Mouse (Mus musculus): Measurements from ENCODE around the gene Rai14.
A peak's percentile ranks its signal among the peaks of the same experiment; 100 is the strongest.

The Rai14 gene

GRCm38 (mm10) chr15:10714409-10715138, at the start of gene Rai14:
TSS of gene Rai14 (minus strand) at chr15:10714624.
- peak; percentile 93 to 95 for DNase-seq

- DNase-seq: peak in 1 of 2 experiments; percentile 21
These were observed 47.0 kb upstream of the Rai14 start for GRCm38 (mm10) chr15:10761441-10761840.

- peak; percentile 17 to 68 for DNase-seq
These were observed 45.6 kb upstream of the Rai14 start for GRCm38 (mm10) chr15:10760006-10760405.

- no peak for DNase-seq
These were observed 45.0 kb upstream of the Rai14 start for GRCm38 (mm10) chr15:10759440-10759839.

- DNase-seq: no peak
These were observed 44.4 kb upstream of the Rai14 start for GRCm38 (mm10) chr15:10758808-10759207.

- no peak for DNase-seq
These were observed 36.7 kb upstream of the Rai14 start for GRCm38 (mm10) chr15:10751141-10751540.

- DNase-seq: no peak
These were observed 35.9 kb upstream of the Rai14 start for GRCm38 (mm10) chr15:10750339-10750738.

- no peak for DNase-seq
These were observed 35.3 kb upstream of the Rai14 start for GRCm38 (mm10) chr15:10749678-10750077.

GRCm38 (mm10) chr15:10747638-10748037, 33.2 kb upstream of the Rai14 start:
- DNase-seq: no peak

GRCm38 (mm10) chr15:10747226-10747625, 32.8 kb upstream of the Rai14 start:
- DNase-seq: no peak

GRCm38 (mm10) chr15:10746303-10747051, 32.1 kb upstream of the Rai14 start:
- DNase-seq: no peak

- DNase-seq: no peak
These were observed 28.0 kb upstream of the Rai14 start for GRCm38 (mm10) chr15:10742441-10742840.

GRCm38 (mm10) chr15:10739279-10739678, 24.9 kb upstream of the Rai14 start:
- no peak for DNase-seq

GRCm38 (mm10) chr15:10738354-10739142, 24.1 kb upstream of the Rai14 start:
- DNase-seq: peak in 1 of 2 experiments; percentile 57

GRCm38 (mm10) chr15:10735948-10736347, 21.5 kb upstream of the Rai14 start:
- no peak for DNase-seq

- no peak for DNase-seq
These were observed 20.8 kb upstream of the Rai14 start for GRCm38 (mm10) chr15:10735216-10735615.

GRCm38 (mm10) chr15:10731398-10731797, 17.0 kb upstream of the Rai14 start:
- DNase-seq: no peak

GRCm38 (mm10) chr15:10726272-10726671, 11.8 kb upstream of the Rai14 start:
- no peak for DNase-seq

GRCm38 (mm10) chr15:10724857-10725256, 10.4 kb upstream of the Rai14 start:
- DNase-seq: no peak

GRCm38 (mm10) chr15:10723507-10723906, 9.1 kb upstream of the Rai14 start:
- peak in 1 of 2 experiments; percentile 50 for DNase-seq

GRCm38 (mm10) chr15:10722629-10723339, 8.4 kb upstream of the Rai14 start:
- DNase-seq: no peak

- peak; percentile 80 to 87 for DNase-seq
These were observed 6.9 kb upstream of the Rai14 start for GRCm38 (mm10) chr15:10721259-10721781.

Measured in lung, adult 18-20 months (tissue).